Mouse (Mus musculus): ENCODE measurements around the gene Glb1l.

Glb1l gene

DNA sequence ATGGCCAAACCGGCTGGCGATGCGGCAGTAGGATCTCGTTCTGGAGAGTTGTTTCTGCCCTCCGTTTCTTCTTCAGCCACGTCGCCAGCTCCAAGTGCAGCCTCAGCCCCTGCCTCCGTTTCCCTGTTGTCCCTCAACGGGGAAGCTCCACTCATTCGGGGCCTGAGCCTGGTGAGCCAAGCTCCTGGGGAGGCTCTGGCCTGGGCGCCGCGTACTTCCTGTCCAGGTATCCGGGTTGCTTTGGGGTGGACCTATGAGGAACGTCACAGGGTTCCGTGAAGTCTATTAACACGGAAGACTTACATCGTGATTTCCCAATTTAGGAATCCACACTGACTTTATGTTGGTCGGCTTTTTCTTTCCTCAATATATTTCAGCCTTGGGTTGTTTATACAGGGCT, 18.2 kb downstream of the Glb1l start:
- peak; percentile 61 for DNase-seq (ENCODE audit: low spot score)

DNA sequence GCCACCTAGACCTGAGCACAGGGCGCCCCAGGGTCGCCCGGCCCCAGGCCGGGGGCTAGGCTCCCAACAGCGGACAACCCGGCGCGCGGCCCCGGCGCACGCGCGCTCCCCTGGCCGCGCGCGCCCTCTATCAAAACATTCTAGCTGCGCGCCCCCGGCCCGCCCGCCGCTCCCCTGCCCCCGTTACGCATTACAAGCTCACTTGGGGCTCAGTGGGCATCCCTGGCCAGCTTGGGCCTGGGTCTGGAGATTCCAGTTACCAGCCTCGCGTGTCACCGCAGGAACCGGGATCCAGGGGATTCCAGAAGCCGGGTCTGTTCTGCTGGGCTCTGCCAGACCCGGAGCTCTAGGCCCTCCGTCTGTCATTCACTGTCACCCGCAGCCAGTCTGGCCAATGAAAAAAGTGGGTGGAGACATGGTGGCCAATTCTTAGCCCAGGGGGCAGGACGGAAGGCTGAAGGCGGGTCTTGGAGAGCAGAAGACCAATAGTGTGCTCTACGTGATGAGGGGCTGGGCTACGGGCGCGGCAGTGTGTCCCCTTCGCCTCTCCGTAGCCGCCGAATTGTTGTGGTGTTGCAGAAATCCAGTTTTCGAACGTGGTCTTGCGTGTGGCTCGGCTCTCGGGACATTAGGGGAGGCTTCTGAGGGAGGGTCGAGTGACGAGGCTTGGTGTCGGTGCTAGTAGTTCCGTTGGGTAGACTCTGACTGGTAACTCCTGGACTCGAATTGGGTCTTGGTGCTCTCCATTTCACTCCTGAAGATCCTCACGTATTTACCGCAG, 18.8 kb downstream of the Glb1l start, which contains the start of the genes Ankzf1 and Atg9a:
Gene Ankzf1 (plus strand): TSS at position 530 of the 781 bp plus-strand sequence.
Gene Atg9a (minus strand): TSS at position 575 of the 781 bp plus-strand sequence.
- DNase-seq (ENCODE audit: low spot score): peak; percentile 99

DNA sequence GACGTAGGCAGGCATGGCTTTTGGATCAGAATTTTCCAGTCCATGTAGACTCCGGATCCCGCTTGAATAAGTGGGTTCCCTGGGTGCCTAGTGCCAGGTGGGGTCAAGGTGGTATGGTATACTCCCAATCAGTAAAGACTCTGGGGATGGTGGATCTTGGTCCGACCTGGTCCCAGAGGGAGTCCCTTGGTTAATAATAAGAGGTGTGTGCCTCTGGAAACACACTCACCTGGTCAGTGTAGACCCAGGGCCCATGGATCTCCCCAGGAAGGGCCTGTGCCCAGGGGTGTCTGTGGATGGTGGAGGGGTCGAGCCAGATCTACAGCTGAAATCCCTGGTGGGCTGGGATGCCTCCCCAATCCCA, 19.4 kb downstream of the Glb1l start:
- DNase-seq (ENCODE audit: low spot score): no peak

DNA sequence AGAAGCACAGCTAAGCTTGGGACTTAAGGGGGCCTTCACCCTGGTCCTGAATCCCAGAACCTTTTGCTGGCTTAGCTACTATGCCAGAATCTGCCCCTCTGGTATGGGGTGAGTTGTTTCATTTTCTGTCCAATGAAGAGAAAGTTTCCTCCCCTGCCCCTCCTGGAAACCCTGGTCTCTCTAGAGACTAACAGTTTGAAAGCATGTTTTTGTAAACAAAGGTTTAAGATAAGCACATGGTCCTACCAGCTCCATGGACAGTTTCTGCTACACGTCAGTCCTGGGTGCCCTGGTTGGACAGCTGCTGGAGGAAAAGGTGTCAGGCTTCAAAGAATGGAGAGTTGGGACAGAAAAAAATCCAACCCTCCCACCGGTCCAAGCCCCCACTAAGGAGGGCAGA, 20.0 kb downstream of the Glb1l start:
- no peak for DNase-seq (ENCODE audit: low spot score)

DNA sequence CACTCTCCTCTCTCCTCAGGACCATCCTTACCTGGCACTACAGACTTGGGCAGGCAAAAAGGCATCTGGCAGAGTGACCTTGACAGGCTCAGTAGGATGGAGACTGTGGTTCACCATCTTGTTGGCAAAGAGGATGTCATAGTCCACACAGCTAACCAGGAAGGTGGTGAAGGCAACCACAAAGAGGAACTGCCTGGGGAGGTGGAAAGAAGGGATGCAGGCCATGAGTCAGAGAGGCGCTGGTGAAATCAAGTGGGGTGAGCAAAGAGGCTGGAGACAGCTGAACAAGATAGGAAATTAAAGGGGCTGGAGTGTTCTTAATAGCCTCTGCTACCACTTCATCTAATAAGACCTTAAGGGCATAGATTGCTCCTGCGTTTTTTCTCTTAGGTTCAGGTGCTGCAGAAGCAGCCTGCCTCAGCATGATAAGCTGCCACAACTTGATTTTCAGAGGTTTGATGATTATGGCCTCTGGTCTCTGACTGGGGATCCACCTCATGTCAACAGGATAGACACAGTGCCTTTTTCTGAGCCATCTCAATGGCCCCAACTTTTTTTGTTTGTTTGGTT, 22.6 kb downstream of the Glb1l start:
- no peak for DNase-seq (ENCODE audit: low spot score)

DNA sequence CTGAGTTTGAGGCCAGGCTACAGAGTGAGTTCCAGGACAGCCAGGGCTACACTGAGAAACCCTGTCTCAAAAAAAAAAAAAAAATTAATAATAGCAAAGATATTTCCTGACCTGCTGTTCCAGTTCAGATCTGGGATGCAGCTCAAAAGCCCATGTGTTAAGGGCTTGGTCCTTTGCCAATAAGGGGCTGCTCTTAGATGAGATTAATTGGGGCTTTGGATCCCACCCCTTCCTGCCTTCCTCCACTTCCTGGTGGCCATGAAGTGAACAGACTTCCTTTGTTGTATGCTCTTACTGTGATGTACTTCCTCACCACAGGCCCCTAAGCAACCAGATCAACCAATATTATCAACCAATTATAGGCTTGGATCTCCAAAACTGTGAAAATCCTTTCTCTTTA, 23.5 kb downstream of the Glb1l start:
- no peak for DNase-seq (ENCODE audit: low spot score)

DNA sequence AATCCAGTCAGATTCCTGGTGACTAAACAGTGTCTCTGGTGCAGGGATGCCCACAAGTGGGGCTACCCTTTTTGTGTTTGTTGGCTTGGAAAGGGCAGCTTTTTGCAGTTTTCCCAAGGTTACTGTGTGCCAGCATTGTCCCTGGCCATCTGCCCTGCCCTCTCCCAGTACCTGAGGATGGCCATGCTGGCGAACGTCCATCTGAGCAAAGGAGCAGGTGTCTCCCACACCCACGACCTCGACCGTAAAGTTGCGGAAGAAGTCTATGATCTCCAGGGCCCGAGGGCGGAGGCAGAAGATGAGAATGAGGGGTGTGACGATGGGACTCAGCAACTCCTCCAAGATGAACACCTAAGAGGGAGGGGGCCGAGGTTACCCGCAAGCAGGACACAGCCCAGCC, 25.1 kb downstream of the Glb1l start:
- DNase-seq (ENCODE audit: low spot score): no peak

DNA sequence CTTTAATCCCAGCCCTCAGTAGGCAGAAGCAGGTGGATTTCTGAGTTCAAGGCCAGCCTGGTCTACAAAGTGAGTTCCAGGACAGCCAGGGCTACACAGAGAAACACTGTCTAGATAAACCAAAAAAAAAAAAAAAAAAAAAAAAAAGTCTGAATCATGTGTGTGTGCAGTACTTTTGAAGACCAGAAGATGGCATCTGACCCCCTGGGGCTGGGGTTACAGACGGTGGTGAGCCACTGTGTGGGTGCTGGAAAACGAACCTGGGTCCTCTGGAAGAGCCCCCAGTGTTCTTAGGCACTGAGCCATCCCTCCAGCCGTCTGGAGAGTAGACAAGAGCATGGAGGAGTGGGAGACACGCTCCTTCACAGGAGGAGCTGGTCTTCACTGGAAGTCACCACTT, 28.5 kb downstream of the Glb1l start:
- DNase-seq (ENCODE audit: low spot score): no peak

DNA sequence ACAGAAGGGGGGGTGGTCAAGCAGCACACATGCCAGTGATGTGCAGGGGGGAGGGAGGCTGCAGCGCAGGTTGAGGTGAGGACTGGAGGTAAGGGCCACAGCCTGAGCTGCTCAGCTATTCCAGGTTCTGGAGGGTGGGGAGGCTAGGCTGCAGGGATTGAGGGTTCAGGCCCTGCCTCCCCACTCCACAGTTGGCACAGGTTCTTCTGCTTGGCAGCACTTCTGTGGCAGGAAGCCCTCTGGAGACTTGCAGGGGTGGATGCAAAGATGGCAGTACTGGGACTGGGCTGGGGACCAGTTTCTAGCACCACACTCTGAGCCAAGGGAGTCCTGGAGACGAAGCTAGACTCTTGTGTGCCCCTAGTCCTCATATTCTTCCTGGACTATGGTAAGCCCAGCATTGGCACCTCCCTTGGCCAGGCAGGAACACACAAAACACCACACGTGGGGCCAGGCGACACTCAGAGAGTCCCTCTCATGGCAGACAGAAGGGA, 29.2 kb downstream of the Glb1l start:
- no peak for DNase-seq (ENCODE audit: low spot score)

DNA sequence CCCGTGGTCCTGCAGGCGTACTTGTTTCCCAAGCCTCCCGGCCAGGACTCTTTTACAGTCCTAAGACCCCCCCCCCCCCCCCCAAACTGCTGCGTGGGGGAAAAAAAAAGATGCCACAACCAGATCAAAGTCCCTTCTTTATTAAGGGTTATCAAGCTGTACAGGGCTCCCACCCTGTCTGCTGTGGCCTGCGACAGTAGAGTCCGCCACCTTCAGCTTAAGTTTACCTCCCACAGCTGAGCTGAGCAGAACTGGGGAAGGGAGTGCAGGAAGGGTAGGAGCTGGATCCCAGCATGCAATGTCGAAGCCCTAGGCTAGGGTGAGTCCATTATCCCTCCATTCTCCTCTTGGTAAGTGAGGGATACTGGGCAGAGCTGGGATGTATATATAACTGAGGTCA, 29.9 kb downstream of the Glb1l start:
- no peak for DNase-seq (ENCODE audit: low spot score)

DNA sequence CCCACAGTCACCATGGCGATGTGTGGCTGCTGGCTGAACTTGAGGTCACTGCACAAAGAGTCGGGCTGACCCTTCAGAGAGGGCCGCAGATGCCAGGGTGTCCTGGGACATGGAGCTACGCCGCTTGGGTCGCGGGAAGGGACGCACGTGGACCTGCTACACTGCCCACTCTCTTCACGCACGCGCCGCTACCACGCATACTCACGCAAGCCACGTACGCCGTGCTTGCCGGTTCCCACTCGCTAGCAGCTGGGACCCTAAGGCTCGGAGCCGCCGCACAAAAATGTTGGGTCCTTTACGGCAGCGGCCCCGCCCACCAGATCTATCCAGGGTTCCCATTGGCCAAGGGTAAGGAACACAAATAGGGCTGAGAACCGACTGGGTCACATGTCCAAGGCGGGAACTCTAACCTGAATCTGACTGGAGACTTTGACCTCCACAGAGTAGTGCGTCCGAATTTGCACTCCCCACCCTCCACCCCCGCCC, 30.5 kb downstream of the Glb1l start, which contains the start of gene Abcb6:
Gene Abcb6 (minus strand): TSS at position 288 of the 486 bp plus-strand sequence.
- DNase-seq (ENCODE audit: low spot score): peak; percentile 89

DNA sequence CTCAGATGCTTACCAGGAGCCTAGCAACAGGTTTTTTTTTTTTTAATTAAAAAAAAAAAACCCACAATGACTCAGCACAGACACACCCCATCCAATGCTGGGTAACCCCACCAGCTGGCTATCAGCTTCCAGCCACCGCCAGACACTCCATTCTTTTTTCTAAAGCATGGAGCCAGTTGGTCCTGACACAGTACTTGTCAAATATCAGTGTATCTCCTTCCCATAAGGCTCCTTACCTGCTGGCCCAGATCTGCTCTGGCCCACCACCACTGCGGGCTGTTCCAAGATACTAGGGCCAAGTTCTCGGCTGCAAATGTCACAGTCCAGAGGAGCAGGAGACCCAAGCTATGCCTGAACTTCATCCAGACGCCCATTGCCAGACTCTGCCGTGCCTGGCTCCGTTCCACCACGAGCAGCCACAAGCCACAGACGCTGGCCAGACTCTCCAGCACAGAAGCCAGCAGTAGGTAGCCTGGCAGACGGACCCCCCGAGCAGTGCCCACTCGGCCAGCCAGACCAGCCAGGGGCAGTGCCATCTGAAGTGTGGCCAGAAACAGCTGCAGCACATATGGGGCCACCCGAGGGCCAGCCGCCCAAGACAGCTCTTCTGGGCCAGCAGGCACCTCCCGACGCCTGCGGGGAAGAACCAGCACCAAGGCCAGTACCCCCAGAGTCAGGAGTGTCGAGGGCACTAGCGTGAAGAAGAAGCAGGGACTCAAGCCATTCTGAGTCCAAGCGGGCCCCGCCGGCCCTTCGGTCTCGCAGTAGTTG, 31.1 kb downstream of the Glb1l start:
- no peak for DNase-seq (ENCODE audit: low spot score)

DNA sequence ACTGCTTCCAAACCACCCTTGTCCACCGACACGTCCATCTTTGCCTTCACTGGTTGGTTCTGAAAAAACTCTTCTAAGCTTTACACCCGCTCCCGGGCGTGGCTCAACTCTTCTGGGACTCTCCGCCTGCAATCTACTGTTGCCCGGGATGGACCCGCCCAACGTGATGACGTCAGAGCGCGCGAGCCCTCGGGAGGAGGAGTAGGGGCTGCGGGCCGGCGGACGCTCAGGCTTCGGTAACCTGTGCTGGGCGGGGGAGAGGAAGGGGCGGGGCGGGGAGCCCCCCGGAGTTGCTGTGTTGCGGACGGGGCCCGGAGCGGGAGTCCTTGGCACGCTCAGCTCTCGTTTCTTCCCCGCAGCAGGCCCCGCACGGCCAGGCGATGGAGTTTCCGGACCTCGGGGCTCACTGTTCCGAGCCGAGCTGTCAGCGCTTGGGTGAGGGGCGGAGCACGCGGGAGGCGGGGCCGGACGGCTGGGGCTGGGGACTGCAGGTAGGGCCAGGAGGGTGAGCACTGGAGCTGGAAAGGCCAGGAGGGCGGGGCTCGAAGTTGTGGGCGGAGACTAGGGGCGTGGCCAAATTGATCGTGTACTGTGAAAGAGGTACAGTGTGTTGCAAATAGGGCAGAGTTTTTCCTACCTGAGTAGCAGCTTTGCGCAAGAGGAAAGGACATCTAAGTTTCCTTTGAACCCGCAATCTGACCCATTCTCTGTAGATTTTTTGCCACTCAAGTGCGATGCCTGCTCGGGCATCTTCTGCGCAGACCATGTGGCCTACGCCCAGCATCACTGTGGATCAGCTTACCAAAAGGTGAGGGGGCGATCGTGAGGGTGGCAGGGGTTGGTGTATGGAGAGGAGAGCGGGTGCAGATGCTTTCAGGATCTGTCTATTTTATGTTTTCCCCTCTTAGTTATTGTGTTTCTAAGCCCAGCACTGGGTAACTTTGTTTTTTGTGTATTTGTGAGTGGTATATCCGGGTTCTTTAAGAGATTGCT, 41.8 kb downstream of the Glb1l start, which contains the start of gene Zfand2b:
Gene Zfand2b (plus strand): TSS at position 175 of the 993 bp plus-strand sequence.
- DNase-seq (ENCODE audit: low spot score): peak; percentile 99

DNA sequence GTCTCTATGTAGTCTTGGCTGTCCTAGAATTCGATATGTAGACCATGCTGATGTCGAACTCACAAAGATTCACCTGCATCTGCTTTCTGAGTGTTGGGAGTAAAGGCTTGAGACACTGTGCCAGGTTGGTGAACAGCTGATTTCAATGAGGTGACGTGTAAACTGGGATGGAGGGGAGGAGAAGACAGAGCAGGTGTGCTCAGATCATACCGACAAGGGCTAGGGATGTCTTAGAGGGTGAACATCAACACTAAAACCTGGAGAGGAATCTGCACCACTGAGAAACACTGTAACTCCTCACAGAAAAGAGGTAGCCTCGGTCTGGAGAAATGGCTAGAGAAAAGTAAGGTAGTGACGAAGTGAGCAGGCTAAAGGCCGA, 42.5 kb downstream of the Glb1l start:
- DNase-seq (ENCODE audit: low spot score): no peak

DNA sequence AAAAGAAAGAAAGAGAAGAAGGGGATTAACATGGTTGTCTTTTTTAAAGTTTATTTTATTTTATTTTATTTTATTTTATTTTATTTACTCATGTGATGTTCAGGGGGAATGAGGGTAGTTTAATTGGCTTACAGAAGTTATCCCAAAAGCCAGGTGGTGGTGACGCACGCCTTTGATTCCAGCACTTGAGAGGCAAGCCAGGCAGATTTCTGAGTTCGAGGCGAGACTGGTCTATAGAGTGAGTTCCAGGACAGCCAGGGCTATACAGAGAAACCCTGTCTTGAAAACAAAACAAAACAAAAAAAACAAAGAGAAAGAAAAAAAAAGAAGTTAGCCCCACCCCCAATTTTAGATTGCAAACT, 50.4 kb downstream of the Glb1l start:
- no peak for DNase-seq (ENCODE audit: low spot score)

DNA sequence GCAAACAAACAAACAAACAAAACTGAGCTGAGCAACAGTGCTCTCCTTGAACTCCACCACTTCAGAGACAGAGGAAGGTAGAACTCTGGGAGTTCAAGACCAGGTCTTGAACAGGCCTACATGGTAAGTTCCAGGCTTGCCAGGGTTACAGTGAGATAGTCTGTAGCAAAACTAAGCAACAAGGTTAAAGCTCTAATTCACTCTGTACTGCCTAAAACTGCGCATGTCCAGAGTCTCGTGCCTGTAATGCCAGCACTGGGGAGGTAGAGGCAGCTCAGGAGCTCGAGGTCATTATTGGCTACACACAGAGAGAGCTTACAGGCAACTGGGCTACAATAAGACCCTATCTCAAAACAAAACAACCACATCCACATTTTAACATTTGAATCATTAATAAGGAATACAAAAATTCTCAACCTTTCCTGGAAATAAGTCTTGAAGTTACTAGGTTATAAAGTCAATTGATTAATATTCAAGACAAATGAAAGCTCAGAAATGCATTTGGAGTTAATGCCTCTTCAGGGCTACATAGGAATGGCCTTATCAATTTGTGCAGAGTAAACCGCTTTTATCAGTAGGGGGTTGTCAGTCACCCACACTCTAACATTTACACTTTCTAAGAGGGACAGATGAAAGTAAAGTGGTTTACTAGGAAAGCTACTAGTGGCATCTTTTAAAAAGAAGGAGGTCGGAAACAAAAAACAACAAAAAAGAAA, 50.9 kb downstream of the Glb1l start:
- DNase-seq (ENCODE audit: low spot score): no peak

DNA sequence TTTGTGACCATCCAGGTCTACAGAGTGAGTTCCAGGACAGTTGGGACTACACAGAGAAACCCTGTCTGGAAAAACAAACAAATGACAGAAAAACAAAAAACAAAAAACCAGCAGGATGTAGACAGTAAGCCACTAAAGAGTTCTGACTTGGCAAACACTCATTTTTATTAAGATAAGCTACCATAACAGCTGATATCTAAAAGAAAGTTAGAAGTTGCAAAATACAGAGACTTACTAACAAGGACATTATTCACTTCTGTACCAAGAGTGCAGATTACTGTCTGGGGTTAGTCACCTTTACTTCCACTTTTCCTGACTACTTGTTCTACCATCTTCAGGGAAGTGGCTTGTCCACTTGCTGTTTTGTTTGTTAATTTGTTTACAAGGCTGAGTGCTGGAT, 51.6 kb downstream of the Glb1l start:
- DNase-seq (ENCODE audit: low spot score): no peak

DNA sequence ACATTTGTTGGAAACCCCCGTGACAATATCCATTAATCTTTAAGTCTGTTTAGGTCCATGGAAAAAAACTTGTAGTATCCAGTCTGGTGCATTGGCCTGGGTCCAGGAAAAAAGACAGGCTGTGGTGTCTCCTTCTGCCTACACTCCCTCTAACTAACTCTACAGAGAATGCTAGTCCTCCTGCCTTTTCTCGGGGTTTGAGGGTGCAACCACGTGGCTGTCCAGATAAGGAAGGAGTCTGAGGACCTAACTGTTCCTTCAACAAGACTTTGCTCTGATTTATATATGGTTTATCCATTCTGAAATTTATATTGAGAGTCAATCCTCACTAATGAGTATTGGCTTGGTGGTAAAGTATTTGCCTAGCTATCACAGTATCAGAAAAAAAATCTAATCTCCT, 54.8 kb downstream of the Glb1l start:
- no peak for DNase-seq (ENCODE audit: low spot score)

DNA sequence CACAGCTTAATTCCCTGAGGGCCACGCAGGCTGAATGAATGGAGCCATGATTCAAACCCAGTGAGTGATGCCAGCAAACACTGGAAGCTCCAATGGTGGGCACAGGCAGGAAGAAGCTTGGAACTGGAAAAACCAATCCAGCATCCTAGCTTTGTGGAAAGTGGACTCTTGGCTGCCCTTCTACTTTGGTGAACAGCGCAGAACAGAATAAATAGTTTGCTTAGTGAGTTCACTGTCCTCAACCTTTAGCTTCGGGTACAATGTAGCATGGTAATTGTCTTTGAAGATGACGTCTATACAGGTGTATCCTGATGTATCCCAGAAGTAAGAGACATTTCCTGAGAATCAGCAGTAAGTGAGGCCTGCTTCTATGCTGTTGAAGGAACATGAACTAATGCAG, 61.9 kb downstream of the Glb1l start:
- DNase-seq (ENCODE audit: low spot score): no peak
